Mouse (Mus musculus) erythroblast, embryonic 14.5 days (primary cell): ENCODE results near the gene Ush2a. TPM values are rescaled to one million over a fixed set of nuclear protein-coding genes. Genes with fewer than 3 reads are reported as not detected.

ENCODE experiments used
- H3K27me3 ChIP-seq: 2 replicates; pipeline ENCODE4 v1.6.1; 2012; ENCODE audit warnings: inconsistent platforms; ENCODE audit not compliant: control insufficient read depth
- H3K36me3 ChIP-seq: 2 replicates; pipeline ENCODE4 v1.6.1; 2012; ENCODE audit warnings: mild to moderate bottlenecking, inconsistent platforms; ENCODE audit not compliant: control insufficient read depth
- H3K4me1 ChIP-seq: 2 replicates; pipeline ENCODE4 v1.6.1; 2012; ENCODE audit warnings: inconsistent platforms; ENCODE audit not compliant: control insufficient read depth
- H3K4me3 ChIP-seq: replicated peaks from 2 replicates; pipeline ENCODE3; 2012; ENCODE audit warnings: moderate library complexity, mild to moderate bottlenecking, inconsistent platforms
- H3K9me3 ChIP-seq: 2 replicates; pipeline ENCODE4 v1.6.1; 2012; ENCODE audit warnings: low read length, inconsistent platforms, mixed read lengths; ENCODE audit not compliant: control insufficient read depth
- GATA1 ChIP-seq: IDR thresholded peaks from 2 replicates; pipeline ENCODE4 v1.6.1; 2012; ENCODE audit warnings: low read length, inconsistent platforms, mixed read lengths
- TAL1 ChIP-seq: IDR thresholded peaks from 3 replicates; pipeline ENCODE4 v1.6.1; 2012; ENCODE audit warnings: low read length, inconsistent platforms, mixed read lengths
- polyA plus RNA-seq: library from polyadenylated mRNA; stranded (reverse); fragments of >175 nt; gene quantifications from 2 replicates; pipeline ENCODE4 v1.2.3, GENCODE M21; 2012

The Ush2a gene
- polyA plus RNA-seq, 1 experiment, result not detected

- no peaks in the 10 kb centered on the region for H3K27me3 ChIP-seq
- no peaks in the 10 kb centered on the region for H3K36me3 ChIP-seq
- H3K9me3 ChIP-seq, result no peaks in the 10 kb centered on the region
- H3K4me3 ChIP-seq, result no peak overlapping the region
- no peaks in the 10 kb centered on the region for H3K4me1 ChIP-seq
- no peak for TF ChIP-seq TAL1
- TF ChIP-seq GATA1, result no peak
These were observed 446.4 kb downstream of the Ush2a start for GRCm38 (mm10) chr1:188708176-188708575.

GRCm38 (mm10) chr1:188708694-188709093 lies 446.9 kb downstream of the Ush2a start:
- H3K27me3 ChIP-seq, result no peaks in the 10 kb centered on the region
- TF ChIP-seq GATA1 (no peak), TAL1 (no peak)
- H3K4me3 ChIP-seq, result no peak overlapping the region
- H3K36me3 ChIP-seq, result no peaks in the 10 kb centered on the region
- H3K9me3 ChIP-seq, result no peaks in the 10 kb centered on the region
- H3K4me1 ChIP-seq, result no peaks in the 10 kb centered on the region

- H3K27me3 ChIP-seq, result no peaks in the 10 kb centered on the region
- no peak for TF ChIP-seq GATA1
- no peak for TF ChIP-seq TAL1
- no peak overlapping the region for H3K4me3 ChIP-seq
- no peaks in the 10 kb centered on the region for H3K36me3 ChIP-seq
- no peaks in the 10 kb centered on the region for H3K9me3 ChIP-seq
- no peaks in the 10 kb centered on the region for H3K4me1 ChIP-seq
These were observed 452.3 kb downstream of the Ush2a start for GRCm38 (mm10) chr1:188714131-188714530.

- no peaks in the 10 kb centered on the region for H3K4me1 ChIP-seq
- TF ChIP-seq TAL1 (no peak), GATA1 (no peak)
- no peaks in the 10 kb centered on the region for H3K27me3 ChIP-seq
- no peaks in the 10 kb centered on the region for H3K36me3 ChIP-seq
- H3K4me3 ChIP-seq, result no peak overlapping the region
- H3K9me3 ChIP-seq, result no peaks in the 10 kb centered on the region
These were observed 453.1 kb downstream of the Ush2a start for GRCm38 (mm10) chr1:188714941-188715340.

- TF ChIP-seq TAL1 (no peak), GATA1 (no peak)
- no peaks in the 10 kb centered on the region for H3K4me1 ChIP-seq
These were observed 455.1 kb downstream of the Ush2a start for GRCm38 (mm10) chr1:188716886-188717285.

GRCm38 (mm10) chr1:188725122-188725995 lies 463.5 kb downstream of the Ush2a start:
- Histone ChIP-seq H3K27me3 (no peaks in the 10 kb centered on the region), H3K9me3 (no peaks in the 10 kb centered on the region), H3K36me3 (no peaks in the 10 kb centered on the region), H3K4me1 (no peaks in the 10 kb centered on the region), H3K4me3 (no peak overlapping the region)
- no peak for TF ChIP-seq GATA1
- TF ChIP-seq TAL1, result no peak

More at GRCm38 (mm10) chr1:188716886-188717285, 455.1 kb downstream of the Ush2a start:
- H3K9me3 ChIP-seq, result no peaks in the 10 kb centered on the region
- H3K4me3 ChIP-seq, result no peak overlapping the region
- H3K27me3 ChIP-seq, result no peaks in the 10 kb centered on the region
- H3K36me3 ChIP-seq, result no peaks in the 10 kb centered on the region

GRCm38 (mm10) chr1:188726937-188727336 lies 465.1 kb downstream of the Ush2a start:
- no peaks in the 10 kb centered on the region for H3K27me3 ChIP-seq
- no peaks in the 10 kb centered on the region for H3K36me3 ChIP-seq
- H3K4me1 ChIP-seq, result no peaks in the 10 kb centered on the region
- TF ChIP-seq GATA1 (no peak), TAL1 (no peak)
- no peak overlapping the region for H3K4me3 ChIP-seq
- H3K9me3 ChIP-seq, result no peaks in the 10 kb centered on the region

GRCm38 (mm10) chr1:188728625-188729024 lies 466.8 kb downstream of the Ush2a start:
- no peaks in the 10 kb centered on the region for H3K9me3 ChIP-seq

GRCm38 (mm10) chr1:188729179-188729578 lies 467.4 kb downstream of the Ush2a start:
- no peak for TF ChIP-seq GATA1
- TF ChIP-seq TAL1, result no peak
- Histone ChIP-seq H3K9me3 (no peaks in the 10 kb centered on the region), H3K4me3 (no peak overlapping the region), H3K36me3 (no peaks in the 10 kb centered on the region), H3K4me1 (no peaks in the 10 kb centered on the region), H3K27me3 (no peaks in the 10 kb centered on the region)

More at GRCm38 (mm10) chr1:188728625-188729024, 466.8 kb downstream of the Ush2a start:
- no peak overlapping the region for H3K4me3 ChIP-seq
- H3K27me3 ChIP-seq, result no peaks in the 10 kb centered on the region
- TF ChIP-seq TAL1 (no peak), GATA1 (no peak)
- no peaks in the 10 kb centered on the region for H3K36me3 ChIP-seq
- no peaks in the 10 kb centered on the region for H3K4me1 ChIP-seq
